Mouse (Mus musculus) embryonic facial prominence, embryonic 12.5 days (tissue): ENCODE measurements around the gene Trim46. TPM values are rescaled to one million over a fixed set of nuclear protein-coding genes. Genes with fewer than 3 reads are reported as not detected.
A peak's percentile ranks its signal among the peaks of the same experiment; 100 is the strongest.
"Not testable (repeated sequence)": the region's sequence is repeated elsewhere in the genome, so short reads cannot be mapped to it uniquely, and the experiment has no call there.

Experiments
- ATAC-seq: fragments of 200-750 bp; cut with Nextera tagmentation; 2 replicates; pipeline ENCODE4 v1.8.0; 2017; ENCODE audit not compliant: insufficient number of reproducible peaks, insufficient read depth, low FRiP score, low TSS enrichment
- H3K27ac ChIP-seq: fragments of 300-500 bp; sonication (generic); 2 replicates; pipeline ENCODE4 v1.5.1; 2016; ENCODE audit warnings: mild to moderate bottlenecking
- H3K27me3 ChIP-seq: fragments of 300-500 bp; sonication (generic); 2 replicates; pipeline ENCODE4 v1.6.1; 2016; ENCODE audit warnings: mild to moderate bottlenecking, moderate library complexity
- H3K36me3 ChIP-seq: fragments of 300-500 bp; sonication (generic); 2 replicates; pipeline ENCODE4 v1.6.1; 2016; ENCODE audit warnings: mild to moderate bottlenecking
- H3K4me1 ChIP-seq: fragments of 300-500 bp; sonication (generic); 2 replicates; pipeline ENCODE4 v1.6.1; 2016
- H3K4me2 ChIP-seq: fragments of 300-500 bp; sonication (generic); replicated peaks from 2 replicates; pipeline ENCODE4 v1.6.1; 2016; ENCODE audit warnings: mild to moderate bottlenecking, moderate library complexity
- H3K4me3 ChIP-seq: fragments of 300-500 bp; sonication (generic); 2 replicates; pipeline ENCODE4 v1.5.1; 2016; ENCODE audit warnings: mild to moderate bottlenecking
- H3K9ac ChIP-seq: fragments of 300-500 bp; sonication (generic); 2 replicates; pipeline ENCODE4 v1.6.1; 2016; ENCODE audit warnings: mild to moderate bottlenecking, moderate library complexity
- H3K9me3 ChIP-seq: fragments of 300-500 bp; sonication (generic); 2 replicates; pipeline ENCODE4 v1.6.1; 2016; ENCODE audit warnings: mild to moderate bottlenecking, moderate library complexity
- WGBS: fragments of 180-500 bp; shearing (Covaris S2); methylation state at CpG from one replicate; pipeline ENCODE4 v1.1.7; 2016; 5-methylcytosine and 5-hydroxymethylcytosine counted together
- polyA plus RNA-seq: library from polyadenylated mRNA; unstranded; fragments of >200 nt; fragmentation: Nextera tagmentation; extraction: Ambion mirVana; gene quantifications from 2 replicates; pipeline ENCODE4 v1.2.1, GENCODE M21; 2016

The Trim46 gene
- polyA plus RNA-seq, 1 experiment from 2014 or later = 6.2 TPM

- H3K4me2 ChIP-seq = peak overlapping the region; percentile 95
- peaks cover 29% of the 10 kb centered on the region for H3K4me1 ChIP-seq
- peaks cover under 1% of the 10 kb centered on the region; the same call in 1 of the 2 replicates for H3K27me3 ChIP-seq
- 72% methylated on average over 11 of the region's 11 CpGs for WGBS
- H3K27ac ChIP-seq = 0 out of 2 replicates have a peak overlapping the region, but pooled peaks have one; percentile 51
- H3K9ac ChIP-seq = no peak overlapping the region
- peaks cover 10% of the 10 kb centered on the region for H3K36me3 ChIP-seq
- no peak for ATAC-seq
- no peaks in the 10 kb centered on the region for H3K9me3 ChIP-seq
- peak overlapping the region; percentile 46; the same call in 1 of the 2 replicates for H3K4me3 ChIP-seq
Measured at GRCm38 (mm10) chr3:89224796-89225195, 21.3 kb downstream of the Trim46 start.

GRCm38 (mm10) chr3:89221167-89221566 is 24.9 kb downstream of the Trim46 start:
- peaks cover 14% of the 10 kb centered on the region for H3K36me3 ChIP-seq

GRCm38 (mm10) chr3:89219546-89219945 is 26.6 kb downstream of the Trim46 start:
- H3K4me3 ChIP-seq = no peak overlapping the region
- peaks cover 14% of the 10 kb centered on the region for H3K36me3 ChIP-seq
- H3K27me3 ChIP-seq = no peaks in the 10 kb centered on the region
- peaks cover 11% of the 10 kb centered on the region for H3K4me1 ChIP-seq
- H3K4me2 ChIP-seq = no peak overlapping the region
- no peak for ATAC-seq
- H3K9me3 ChIP-seq = no peaks in the 10 kb centered on the region
- H3K27ac ChIP-seq = no peak overlapping the region
- 40% methylated on average over 8 of the region's 8 CpGs for WGBS
- no peak overlapping the region for H3K9ac ChIP-seq

More at GRCm38 (mm10) chr3:89221167-89221566, 24.9 kb downstream of the Trim46 start:
- no peaks in the 10 kb centered on the region for H3K9me3 ChIP-seq
- no peak for ATAC-seq
- no peaks in the 10 kb centered on the region for H3K27me3 ChIP-seq
- H3K4me2 ChIP-seq = no peak overlapping the region
- H3K27ac ChIP-seq = no peak overlapping the region
- WGBS = 26% methylated on average over 5 of the region's 5 CpGs
- no peak overlapping the region for H3K4me3 ChIP-seq
- H3K4me1 ChIP-seq = peaks cover 9% of the 10 kb centered on the region
- H3K9ac ChIP-seq = no peak overlapping the region

- Histone ChIP-seq H3K27me3 (no peaks in the 10 kb centered on the region), H3K36me3 (peaks cover 12% of the 10 kb centered on the region), H3K27ac (no peak overlapping the region), H3K4me2 (no peak overlapping the region), H3K9ac (no peak overlapping the region), H3K9me3 (no peaks in the 10 kb centered on the region), H3K4me1 (peaks cover 11% of the 10 kb centered on the region), H3K4me3 (no peak overlapping the region)
- WGBS = 94% methylated on average over 1 of the region's 1 CpGs
- no peak for ATAC-seq
Measured at GRCm38 (mm10) chr3:89218271-89218670, 27.8 kb downstream of the Trim46 start.

- not testable (repeated sequence) for H3K9ac ChIP-seq, H3K27me3 ChIP-seq, H3K27ac ChIP-seq, H3K9me3 ChIP-seq, H3K36me3 ChIP-seq, ATAC-seq, H3K4me3 ChIP-seq
- Histone ChIP-seq H3K4me2 (peak overlapping the region; percentile 70), H3K4me1 (peaks cover 19% of the 10 kb centered on the region)
- 75% methylated on average over 7 of the region's 7 CpGs for WGBS
Measured at GRCm38 (mm10) chr3:89216407-89216806, 29.7 kb downstream of the Trim46 start.

GRCm38 (mm10) chr3:89215853-89216252 is 30.3 kb downstream of the Trim46 start:
- no peaks in the 10 kb centered on the region for H3K27me3 ChIP-seq
- peak overlapping the region; percentile 97; the same call in 1 of the 2 replicates for H3K27ac ChIP-seq
- 0% methylated on average over 6 of the region's 6 CpGs for WGBS
- 0 out of 2 replicates have a peak, but pooled peaks have one; percentile 31 for ATAC-seq
- H3K9me3 ChIP-seq = no peaks in the 10 kb centered on the region
- peaks cover 19% of the 10 kb centered on the region for H3K4me1 ChIP-seq
- H3K4me2 ChIP-seq = peak overlapping the region; percentile 70
- peak overlapping the region; percentile 43; the same call in 1 of the 2 replicates for H3K9ac ChIP-seq
- peak overlapping the region; percentile 82 for H3K4me3 ChIP-seq
- H3K36me3 ChIP-seq = 0 out of 2 replicates have a peak, but pooled peaks cover 3% of the 10 kb centered on the region

- Histone ChIP-seq H3K9ac (peak within 1 kb of the TSS; percentile 69), H3K4me2 (peak within 1 kb of the TSS; percentile 70), H3K36me3 (peaks cover 12% of the 10 kb centered on the region), H3K4me3 (peak within 1 kb of the TSS; percentile 82), H3K4me1 (peaks cover 19% of the 10 kb centered on the region), H3K9me3 (no peaks in the 10 kb centered on the region), H3K27me3 (no peaks in the 10 kb centered on the region), H3K27ac (peak within 1 kb of the TSS; percentile 97)
- WGBS = under 1% methylated on average over 19 of the region's 19 CpGs
- ATAC-seq = no peak
Measured at GRCm38 (mm10) chr3:89214681-89215411, 31.3 kb downstream of the Trim46 start, which contains the start of gene Thbs3. TSS of gene Thbs3 (plus strand) at chr3:89215180.

- Histone ChIP-seq H3K9ac (peak overlapping the region; percentile 69), H3K36me3 (peaks cover 21% of the 10 kb centered on the region), H3K4me2 (peak overlapping the region; percentile 70), H3K4me3 (peak overlapping the region; percentile 82), H3K4me1 (peaks cover 19% of the 10 kb centered on the region), H3K27ac (peak overlapping the region; percentile 97), H3K9me3 (no peaks in the 10 kb centered on the region), H3K27me3 (no peaks in the 10 kb centered on the region)
- ATAC-seq = peak; percentile 85
- under 1% methylated on average over 69 of the region's 69 CpGs for WGBS
Measured at GRCm38 (mm10) chr3:89213803-89214530, 32.1 kb downstream of the Trim46 start.

GRCm38 (mm10) chr3:89210731-89211130 is 35.4 kb downstream of the Trim46 start:
- no peak overlapping the region for H3K9ac ChIP-seq
- ATAC-seq = no peak
- H3K4me2 ChIP-seq = no peak overlapping the region
- no peaks in the 10 kb centered on the region for H3K27me3 ChIP-seq
- H3K9me3 ChIP-seq = no peaks in the 10 kb centered on the region
- H3K36me3 ChIP-seq = peaks cover 50% of the 10 kb centered on the region
- WGBS = 86% methylated on average over 7 of the region's 7 CpGs
- no peak overlapping the region for H3K4me3 ChIP-seq
- H3K27ac ChIP-seq = no peak overlapping the region
- peaks cover 17% of the 10 kb centered on the region for H3K4me1 ChIP-seq

- no peak overlapping the region for H3K4me2 ChIP-seq
- H3K36me3 ChIP-seq = peaks cover 55% of the 10 kb centered on the region
- peaks cover 11% of the 10 kb centered on the region for H3K4me1 ChIP-seq
- H3K27me3 ChIP-seq = no peaks in the 10 kb centered on the region
- ATAC-seq = no peak
- H3K27ac ChIP-seq = no peak overlapping the region
- WGBS = 87% methylated on average over 13 of the region's 13 CpGs
- H3K9ac ChIP-seq = no peak overlapping the region
- no peaks in the 10 kb centered on the region for H3K9me3 ChIP-seq
- H3K4me3 ChIP-seq = no peak overlapping the region
Measured at GRCm38 (mm10) chr3:89210162-89210561, 35.9 kb downstream of the Trim46 start.

GRCm38 (mm10) chr3:89209731-89210130 is 36.4 kb downstream of the Trim46 start:
- 84% methylated on average over 7 of the region's 7 CpGs for WGBS
- ATAC-seq = no peak
- Histone ChIP-seq H3K36me3 (peaks cover 60% of the 10 kb centered on the region), H3K9me3 (no peaks in the 10 kb centered on the region), H3K27me3 (no peaks in the 10 kb centered on the region), H3K27ac (no peak overlapping the region), H3K4me1 (peaks cover 7% of the 10 kb centered on the region; the same call in 1 of the 2 replicates), H3K4me2 (no peak overlapping the region), H3K9ac (no peak overlapping the region), H3K4me3 (no peak overlapping the region)
